Mouse (Mus musculus) embryonic fibroblast, embryonic 13.5 days (primary cell): Measurements from ENCODE around the gene Mfsd6. TPM values are rescaled to one million over a fixed set of nuclear protein-coding genes. Genes with fewer than 3 reads are reported as not detected.

Experiments
- H3K27ac ChIP-seq: 2 replicates; pipeline ENCODE4 v1.5.1; 2012; ENCODE audit warnings: low read length, control low read depth, inconsistent platforms; ENCODE audit not compliant: insufficient read depth
- H3K4me1 ChIP-seq: 2 replicates; pipeline ENCODE4 v1.6.1; 2011; ENCODE audit warnings: low read length; ENCODE audit not compliant: control insufficient read depth, insufficient read depth
- H3K4me3 ChIP-seq: 2 replicates; pipeline ENCODE4 v1.5.1; 2011; ENCODE audit warnings: mild to moderate bottlenecking, control low read depth, low read length; ENCODE audit not compliant: insufficient read depth
- CTCF ChIP-seq: IDR thresholded peaks from 2 replicates; pipeline ENCODE4 v1.5.1; 2011; ENCODE audit warnings: mild to moderate bottlenecking, control low read depth, low read length, moderate library complexity, borderline replicate concordance; ENCODE audit not compliant: insufficient read depth
- POLR2A ChIP-seq: IDR thresholded peaks from 2 replicates; pipeline ENCODE4 v1.6.1; 2011; ENCODE audit warnings: low read depth, mild to moderate bottlenecking, control low read depth, low read length, moderate library complexity
- polyA plus RNA-seq: library from polyadenylated mRNA; stranded (reverse); fragments of >200 nt; gene quantifications from 2 replicates; pipeline ENCODE4 v1.2.4, GENCODE M21; 2011; ENCODE audit warnings: low read depth; ENCODE audit not compliant: missing spikeins, insufficient read length

Gene Mfsd6
- polyA plus RNA-seq, 1 experiment: 2.1 TPM

DNA sequence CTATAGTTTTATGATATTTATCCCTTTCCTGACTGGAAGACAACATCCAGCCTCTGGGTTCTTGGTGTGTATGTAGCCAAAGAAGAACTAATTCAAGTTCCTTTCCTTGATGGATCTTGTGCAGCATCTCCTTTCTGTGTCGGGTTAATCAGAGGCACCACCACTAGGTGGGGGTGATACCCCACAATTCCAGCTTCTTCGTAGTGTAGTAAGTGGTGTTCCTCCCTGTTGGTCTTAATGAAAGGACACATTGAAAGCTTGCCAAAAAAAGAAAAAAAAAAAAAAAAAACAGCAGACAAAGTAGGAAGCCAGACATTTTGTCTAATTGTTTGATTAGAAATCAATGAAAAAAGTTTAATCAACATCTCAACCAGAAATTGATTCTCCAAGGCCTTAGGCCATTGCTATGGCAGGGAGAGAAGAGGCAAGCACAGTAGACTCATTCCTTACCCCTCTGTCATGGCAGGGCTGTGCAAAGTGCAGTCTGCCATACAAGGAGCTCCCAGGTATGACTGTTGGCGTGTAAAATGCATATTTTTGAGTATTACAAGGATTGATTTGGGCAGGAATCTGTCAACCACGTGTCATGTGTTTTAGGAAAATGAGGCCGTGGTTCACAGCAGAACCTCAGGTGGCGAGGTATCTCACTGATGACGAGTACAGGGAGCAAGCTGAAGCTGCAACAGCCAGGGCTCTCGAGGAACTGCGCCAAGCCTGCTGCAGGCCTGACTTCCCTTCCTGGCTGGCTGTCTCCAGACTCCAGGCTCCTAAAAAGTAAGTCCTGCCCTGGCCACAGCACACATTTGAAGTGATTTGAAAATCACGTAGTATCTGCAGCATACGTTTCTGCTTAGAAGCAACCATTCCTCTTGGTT lies 78.9 kb downstream of the Mfsd6 start:
- no peak for TF ChIP-seq CTCF
- no peak for TF ChIP-seq POLR2A
- Histone ChIP-seq H3K4me3 (no peak overlapping the region), H3K4me1 (peaks cover 4% of the 10 kb centered on the region; the same call in 1 of the 2 replicates), H3K27ac (no peak overlapping the region)

DNA sequence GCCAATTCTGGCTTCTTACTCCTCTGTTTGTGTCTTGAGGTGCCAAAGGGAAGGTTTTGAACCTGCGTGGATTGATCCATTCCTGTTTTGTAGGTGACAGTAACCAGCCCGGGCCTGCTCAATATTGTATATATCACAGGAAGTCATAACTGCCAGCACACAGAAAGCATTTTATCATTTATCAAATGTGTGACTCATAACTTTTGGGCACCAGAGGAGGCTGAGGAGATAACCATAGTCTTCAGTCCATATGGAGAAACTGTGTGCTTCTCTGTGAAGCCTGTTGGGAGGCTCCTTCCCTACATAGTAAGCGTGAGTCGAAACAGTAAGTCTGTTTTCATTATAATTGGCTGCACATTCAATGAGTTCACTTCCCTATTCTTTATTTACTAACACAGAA lies 86.5 kb downstream of the Mfsd6 start:
- no peak for TF ChIP-seq CTCF
- TF ChIP-seq POLR2A: no peak
- H3K4me1 ChIP-seq: no peaks in the 10 kb centered on the region
- no peak overlapping the region for H3K27ac ChIP-seq
- no peak overlapping the region for H3K4me3 ChIP-seq

- H3K27ac ChIP-seq: no peak overlapping the region
- no peak for TF ChIP-seq CTCF
- no peak for TF ChIP-seq POLR2A
- H3K4me1 ChIP-seq: no peaks in the 10 kb centered on the region
- no peak overlapping the region for H3K4me3 ChIP-seq
Observed at GRCm38 (mm10) chr1:52640266-52640665, 87.0 kb downstream of the Mfsd6 start.

GRCm38 (mm10) chr1:52639090-52639489 lies 88.2 kb downstream of the Mfsd6 start:
- Histone ChIP-seq H3K27ac (no peak overlapping the region), H3K4me3 (no peak overlapping the region), H3K4me1 (no peaks in the 10 kb centered on the region)
- TF ChIP-seq POLR2A (no peak), CTCF (no peak)

DNA sequence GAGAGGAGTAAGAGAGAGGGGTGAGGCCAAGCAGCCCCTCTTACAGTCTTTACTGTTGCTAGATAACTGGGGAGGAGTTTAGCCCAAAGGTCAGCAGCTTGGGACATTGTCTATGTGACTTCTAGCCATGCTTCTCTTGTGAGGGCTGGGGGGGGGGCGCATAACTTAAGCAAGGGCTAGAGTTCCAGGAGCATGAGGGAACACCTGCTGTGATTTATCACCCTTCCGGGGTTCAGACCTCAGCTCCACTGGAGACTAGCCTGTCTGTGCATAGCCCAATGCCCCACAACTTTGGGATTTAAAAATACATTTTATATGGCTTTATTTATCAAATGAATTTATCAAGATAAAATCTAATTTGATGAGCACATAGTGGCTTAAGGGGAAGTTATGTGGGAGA lies 89.2 kb downstream of the Mfsd6 start:
- H3K4me3 ChIP-seq: no peak overlapping the region
- TF ChIP-seq POLR2A: no peak
- TF ChIP-seq CTCF: no peak
- H3K4me1 ChIP-seq: no peaks in the 10 kb centered on the region
- H3K27ac ChIP-seq: no peak overlapping the region

- Histone ChIP-seq H3K4me1 (no peaks in the 10 kb centered on the region), H3K27ac (no peak overlapping the region), H3K4me3 (no peak overlapping the region)
- TF ChIP-seq POLR2A (no peak), CTCF (no peak)
Observed at GRCm38 (mm10) chr1:52635932-52636331, 91.3 kb downstream of the Mfsd6 start.

- H3K4me3 ChIP-seq: no peak overlapping the region
- no peak for TF ChIP-seq POLR2A
- TF ChIP-seq CTCF: no peak
- H3K4me1 ChIP-seq: no peaks in the 10 kb centered on the region
- H3K27ac ChIP-seq: no peak overlapping the region
Observed at GRCm38 (mm10) chr1:52634251-52634650, 93.0 kb downstream of the Mfsd6 start.

GRCm38 (mm10) chr1:52631570-52631969 lies 95.7 kb downstream of the Mfsd6 start:
- H3K27ac ChIP-seq: no peak overlapping the region
- TF ChIP-seq CTCF: no peak
- TF ChIP-seq POLR2A: no peak
- H3K4me1 ChIP-seq: no peaks in the 10 kb centered on the region
- no peak overlapping the region for H3K4me3 ChIP-seq

GRCm38 (mm10) chr1:52630937-52631299 lies 96.3 kb downstream of the Mfsd6 start:
- no peak for TF ChIP-seq POLR2A
- TF ChIP-seq CTCF: no peak
- Histone ChIP-seq H3K27ac (no peak overlapping the region), H3K4me1 (no peaks in the 10 kb centered on the region), H3K4me3 (peak overlapping the region; percentile 83)

GRCm38 (mm10) chr1:52630248-52630936 lies 96.9 kb downstream of the Mfsd6 start, which contains the start of gene Nemp2:
Nemp2 (plus strand) TSS chr1:52630703.
- peak; percentile 66 for TF ChIP-seq POLR2A
- TF ChIP-seq CTCF: peak; percentile 47
- Histone ChIP-seq H3K4me1 (no peaks in the 10 kb centered on the region), H3K4me3 (peak within 1 kb of the TSS; percentile 83), H3K27ac (no peak within 1 kb of the TSS)

- no peaks in the 10 kb centered on the region for H3K4me1 ChIP-seq
- no peak overlapping the region for H3K27ac ChIP-seq
- H3K4me3 ChIP-seq: no peak overlapping the region
- no peak for TF ChIP-seq CTCF
- TF ChIP-seq POLR2A: no peak
Observed at GRCm38 (mm10) chr1:52620442-52620841, 106.8 kb downstream of the Mfsd6 start.
